Comparison of ENCODE assay signal across 7 mouse cellular contexts in genomic region chr11:29173125-29173631, GRCm38 (mm10). TPM values are rescaled to one million over a fixed set of nuclear protein-coding genes. Genes with fewer than 3 reads are reported as not detected.
DNase-seq lines count a peak whose midpoint lies in the region; ATAC-seq and TF ChIP-seq lines count a peak whose summit lies in the region.

No protein-coding gene starts in this region.

- 0% methylated on average over 38 of the region's 38 CpGs for WGBS in hindbrain, embryonic 14.5 days

- H3K4me3 ChIP-seq in hindbrain, embryonic 14.5 days (replicated peaks; ENCODE audit: low read length) = peak overlapping the region; percentile 100
- peak overlapping the region; percentile 72 for H3K4me3 ChIP-seq in left cerebral cortex, adult 2 months
- H3K4me3 ChIP-seq in megakaryocyte, embryonic 14.5 days (replicated peaks) = peak overlapping the region; percentile 100

- H3K9ac ChIP-seq in hindbrain, embryonic 14.5 days = peak overlapping the region; percentile 100

- H3K4me1 ChIP-seq in hindbrain, embryonic 14.5 days (replicated peaks; ENCODE audit: control insufficient read depth, insufficient read depth, low read length) = peaks cover 21% of the 10 kb centered on the region
- H3K4me1 ChIP-seq in megakaryocyte, embryonic 14.5 days = peaks cover 36% of the 10 kb centered on the region

- no peaks in the 10 kb centered on the region for H3K36me3 ChIP-seq in hindbrain, embryonic 14.5 days (replicated peaks; ENCODE audit: control insufficient read depth, insufficient read depth)
- peaks cover 14% of the 10 kb centered on the region for H3K36me3 ChIP-seq in megakaryocyte, embryonic 14.5 days (replicated peaks; ENCODE audit: low read length)

- H3K4me2 ChIP-seq in hindbrain, embryonic 14.5 days (replicated peaks) = peak overlapping the region; percentile 87

- H3K27ac ChIP-seq in hindbrain, embryonic 14.5 days = peak overlapping the region; percentile 97
- H3K27ac ChIP-seq in left cerebral cortex, adult 2 months = peak overlapping the region; percentile 98

- peak; percentile 56 for ATAC-seq in frontal cortex, adult (ENCODE audit: low TSS enrichment)
- peak; percentile 69 for ATAC-seq in hindbrain, embryonic 14.5 days (ENCODE audit: low FRiP score)

- DNase-seq in T-cell, adult 2 months (ENCODE audit: low spot score) = peak; percentile 77
- DNase-seq in cerebellum, adult 9-10 months = peak; percentile 71
- peak; percentile 66 for DNase-seq in hindbrain, embryonic 14.5 days (ENCODE audit: low spot score)
- peak; percentile 40 to 47 for DNase-seq in left cerebral cortex, adult 2 months (ENCODE audit: extremely low spot score in 1 of 2, low spot score in 2 of 2)
- DNase-seq in right cerebral cortex, adult 2 months (ENCODE audit: low spot score in 2 of 2) = peak; percentile 54 to 56

- intact Hi-C loops in left cerebral cortex, adult 2 months (cut with DNase I) = loop anchor here (2.0 kb wide), 1 partner anchor 42 kb away; the partner anchor contains the start of gene Pnpt1

- no peaks in the 10 kb centered on the region for H3K27me3 ChIP-seq in hindbrain, embryonic 14.5 days (ENCODE audit: control insufficient read depth, insufficient read depth, low read length)
- H3K27me3 ChIP-seq in megakaryocyte, embryonic 14.5 days (replicated peaks) = no peaks in the 10 kb centered on the region

- H3K9me3 ChIP-seq in hindbrain, embryonic 14.5 days (ENCODE audit: control insufficient read depth, low read length) = no peaks in the 10 kb centered on the region
- no peaks in the 10 kb centered on the region for H3K9me3 ChIP-seq in megakaryocyte, embryonic 14.5 days

- TF ChIP-seq CTCF in left cerebral cortex, adult 2 months (IDR thresholded peaks at IDR 0.05) = peak; percentile 51

RNA-seq across cellular contexts. Expression of gene Ppp4r3b, which starts 0.5 kb away (rescaled TPM):
- polyA plus RNA-seq in hindbrain, embryonic 14.5 days (2014; fragmentation: Nextera tagmentation; extraction: Ambion mirVana) = 68.4 and 69.9 TPM in 2 replicates
- total RNA-seq in left cerebral cortex, adult 2 months (2021) = 10 to 100 TPM; 53.8 to 54.9 TPM
- polyA plus RNA-seq in megakaryocyte, embryonic 14.5 days (2012; ENCODE audit: insufficient read depth, low replicate concordance) = 5.2 TPM in 1 of 2 replicates, not detected in the other

RNA-seq across cellular contexts. Expression of gene Pnpt1, which starts 42.6 kb away (rescaled TPM):
- 26.9 and 29.9 TPM in 2 replicates for polyA plus RNA-seq in hindbrain, embryonic 14.5 days (2014; fragmentation: Nextera tagmentation; extraction: Ambion mirVana)
- total RNA-seq in left cerebral cortex, adult 2 months (2021) = 10 to 100 TPM; 17.6 to 22.7 TPM
- 13.4 and 42.9 TPM in 2 replicates for polyA plus RNA-seq in megakaryocyte, embryonic 14.5 days (2012; ENCODE audit: insufficient read depth, low replicate concordance)

Comparison
In these comparisons a context has a peak if more than half of its experiments do, and no peak if none do; other contexts are left out.
1. Peak in every context shown above with its lines: DNase-seq, ATAC-seq, H3K4me3 ChIP-seq and H3K27ac ChIP-seq.
2. RNA of gene Ppp4r3b, which starts 0.5 kb away (polyA plus RNA-seq): 68.4 to 69.9 TPM in hindbrain, embryonic 14.5 days; 5.2 TPM in megakaryocyte, embryonic 14.5 days; every median in the first group is over 10 times any median in the second.